Mouse (Mus musculus): ENCODE measurements around the gene Foxg1. TPM values are rescaled to one million over a fixed set of nuclear protein-coding genes. Genes with fewer than 3 reads are reported as not detected.

Gene Foxg1
- total and polyA plus RNA-seq, 3 experiments = 0.14 TPM; not detected in 2

DNA sequence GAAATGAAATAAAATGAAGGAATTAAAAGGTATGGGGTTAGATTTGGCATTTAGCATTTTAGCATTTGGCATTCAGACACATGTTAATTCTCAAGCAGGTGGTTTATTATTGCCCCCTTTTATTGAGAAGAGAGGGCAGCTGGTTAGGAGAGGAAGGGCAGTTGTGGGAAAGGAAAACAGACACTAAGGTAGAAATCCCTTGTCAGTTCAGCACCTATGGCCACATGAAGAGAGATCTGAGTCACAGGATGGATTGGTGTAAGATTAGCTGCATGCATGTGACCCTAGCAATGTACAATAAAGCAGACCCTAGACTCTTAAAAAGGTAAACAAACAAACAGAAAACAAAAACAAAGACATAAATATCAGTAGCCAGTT, 15.7 kb downstream of the Foxg1 start:
- Histone ChIP-seq H3K27ac (no peak overlapping the region), H3K36me3 (ENCODE audit: control insufficient read depth, insufficient read depth, low read length) (no peaks in the 10 kb centered on the region), H3K4me3 (no peak overlapping the region), H3K9ac (ENCODE audit: low read depth, low read length) (no peak overlapping the region), H3K27me3 (ENCODE audit: control insufficient read depth, insufficient read depth, low read length) (peaks cover 11% of the 10 kb centered on the region), H3K79me2 (replicated peaks; ENCODE audit: control insufficient read depth, insufficient read depth, low read length) (no peaks in the 10 kb centered on the region), H3K4me1 (ENCODE audit: control insufficient read depth, insufficient read depth, low read length) (no peaks in the 10 kb centered on the region)
- intact Hi-C loops (cut with DNase I) = no loop called here
- no peak for TF ChIP-seq POLR2A (IDR thresholded peaks at IDR 0.05; ENCODE audit: insufficient read depth, low read depth, low read length)
- no peak for TF ChIP-seq EP300 (IDR thresholded peaks at IDR 0.05; ENCODE audit: insufficient read depth, low read depth, low read length)
- no peak for TF ChIP-seq CTCF (IDR thresholded peaks at IDR 0.05)
- DNase-seq = no peak

DNA sequence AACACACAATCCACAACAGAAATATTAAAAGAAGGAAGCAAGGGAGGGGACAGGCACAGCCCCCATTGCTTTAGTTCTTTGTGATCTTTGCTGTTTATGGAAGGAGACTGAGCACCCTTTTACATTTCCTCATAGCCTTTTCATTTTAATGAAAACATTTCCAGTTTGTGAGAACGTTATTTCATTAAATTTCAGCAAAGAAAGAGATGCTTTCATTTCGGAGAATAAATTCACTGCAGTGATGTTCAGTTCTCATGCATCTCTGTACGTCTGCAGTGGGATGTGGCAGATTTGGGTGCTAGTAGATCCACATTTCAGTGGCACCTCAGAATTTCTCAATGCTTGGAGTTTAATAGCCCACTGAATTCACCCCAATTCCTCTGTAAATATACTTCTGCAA, 16.2 kb downstream of the Foxg1 start:
- WGBS = 19% methylated on average over 3 of the region's 3 CpGs

DNA sequence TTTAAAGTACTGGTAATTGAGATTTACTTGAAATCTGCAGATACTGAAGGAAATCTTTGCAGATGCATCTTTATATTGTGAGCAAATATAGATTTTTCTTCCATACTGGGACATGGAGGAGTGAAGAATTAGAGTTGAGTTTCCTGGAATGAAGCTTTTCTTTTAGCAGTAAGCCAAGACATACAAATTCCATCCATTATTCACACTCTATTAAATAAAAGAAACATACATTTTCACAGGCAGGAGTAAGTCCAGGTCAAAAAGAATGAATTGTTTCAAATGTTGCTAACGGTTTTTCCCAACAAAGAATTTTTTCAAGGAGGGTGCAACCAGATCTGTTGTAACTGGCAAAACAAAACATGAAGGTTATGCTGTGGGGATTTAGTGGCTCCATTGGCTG, 17.2 kb downstream of the Foxg1 start:
- WGBS = 2% methylated on average over 1 of the region's 1 CpGs
- intact Hi-C loops (cut with DNase I) = no loop called here
- Histone ChIP-seq H3K36me3 (ENCODE audit: control insufficient read depth, insufficient read depth, low read length) (no peaks in the 10 kb centered on the region), H3K27me3 (ENCODE audit: control insufficient read depth, insufficient read depth, low read length) (peaks cover 11% of the 10 kb centered on the region), H3K27ac (no peak overlapping the region), H3K79me2 (replicated peaks; ENCODE audit: control insufficient read depth, insufficient read depth, low read length) (no peaks in the 10 kb centered on the region), H3K4me1 (ENCODE audit: control insufficient read depth, insufficient read depth, low read length) (no peaks in the 10 kb centered on the region), H3K9ac (ENCODE audit: low read depth, low read length) (no peak overlapping the region), H3K4me3 (no peak overlapping the region)
- TF ChIP-seq EP300 (IDR thresholded peaks at IDR 0.05; ENCODE audit: insufficient read depth, low read depth, low read length) (no peak), CTCF (IDR thresholded peaks at IDR 0.05) (no peak), POLR2A (IDR thresholded peaks at IDR 0.05; ENCODE audit: insufficient read depth, low read depth, low read length) (no peak)
- DNase-seq = no peak

More for the DNA sequence above, 16.2 kb downstream of the Foxg1 start:
- TF ChIP-seq EP300 (IDR thresholded peaks at IDR 0.05; ENCODE audit: insufficient read depth, low read depth, low read length) (no peak), POLR2A (IDR thresholded peaks at IDR 0.05; ENCODE audit: insufficient read depth, low read depth, low read length) (no peak), CTCF (IDR thresholded peaks at IDR 0.05) (no peak)
- Histone ChIP-seq H3K9ac (ENCODE audit: low read depth, low read length) (no peak overlapping the region), H3K4me3 (no peak overlapping the region), H3K79me2 (replicated peaks; ENCODE audit: control insufficient read depth, insufficient read depth, low read length) (no peaks in the 10 kb centered on the region), H3K27ac (no peak overlapping the region), H3K36me3 (ENCODE audit: control insufficient read depth, insufficient read depth, low read length) (no peaks in the 10 kb centered on the region), H3K4me1 (ENCODE audit: control insufficient read depth, insufficient read depth, low read length) (no peaks in the 10 kb centered on the region), H3K27me3 (ENCODE audit: control insufficient read depth, insufficient read depth, low read length) (peaks cover 11% of the 10 kb centered on the region)
- intact Hi-C loops (cut with DNase I) = no loop called here
- no peak for DNase-seq

DNA sequence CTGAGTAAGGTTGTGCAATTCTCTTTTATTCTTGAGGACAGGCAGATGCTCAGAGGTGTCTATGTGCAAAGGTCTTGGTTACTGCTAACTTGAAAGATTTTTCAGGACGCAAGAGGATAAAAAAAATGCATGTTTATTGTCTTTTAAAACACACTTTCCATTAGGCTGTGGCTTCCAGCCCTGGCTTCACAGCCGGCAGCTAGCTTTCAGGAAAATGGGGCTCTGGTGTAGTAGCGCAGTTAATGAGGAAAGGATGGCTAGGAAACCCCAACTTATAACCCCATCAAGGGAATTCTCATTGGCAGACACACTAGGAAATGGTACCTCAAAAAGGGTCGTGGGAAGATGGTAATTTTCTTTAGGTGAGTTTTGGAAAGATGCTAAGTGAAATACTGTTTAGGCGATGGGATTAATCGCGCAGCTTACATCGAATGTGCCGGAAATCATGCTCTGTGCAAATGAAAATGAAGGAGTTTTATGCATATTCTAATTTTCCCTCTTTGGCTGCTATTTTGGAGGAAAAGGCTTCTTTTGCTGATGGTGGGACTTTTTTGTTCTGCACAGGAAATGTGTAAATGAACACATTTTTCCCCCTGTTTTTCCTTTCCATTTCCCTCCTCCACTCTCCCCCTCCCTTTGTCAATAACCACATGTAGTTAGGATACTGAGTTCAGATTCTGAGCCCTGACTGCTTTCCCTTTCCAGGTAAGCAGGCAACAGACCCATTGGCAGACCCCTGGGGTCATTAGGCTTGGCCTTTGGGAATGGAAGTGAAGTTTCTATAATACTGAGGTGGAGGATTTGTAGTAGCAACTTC, 17.8 kb downstream of the Foxg1 start:
- H3K9ac ChIP-seq (ENCODE audit: low read depth, low read length) = no peak overlapping the region
- H3K27ac ChIP-seq = no peak overlapping the region
- WGBS = 7% methylated on average over 9 of the region's 9 CpGs
- intact Hi-C loops (cut with DNase I) = no loop called here
- TF ChIP-seq CTCF (IDR thresholded peaks at IDR 0.05) = no peak
- no peak for TF ChIP-seq POLR2A (IDR thresholded peaks at IDR 0.05; ENCODE audit: insufficient read depth, low read depth, low read length)
- no peak for TF ChIP-seq EP300 (IDR thresholded peaks at IDR 0.05; ENCODE audit: insufficient read depth, low read depth, low read length)
- no peak overlapping the region for H3K4me3 ChIP-seq
- no peaks in the 10 kb centered on the region for H3K36me3 ChIP-seq (ENCODE audit: control insufficient read depth, insufficient read depth, low read length)
- no peaks in the 10 kb centered on the region for H3K4me1 ChIP-seq (ENCODE audit: control insufficient read depth, insufficient read depth, low read length)
- no peak for DNase-seq
- H3K27me3 ChIP-seq (ENCODE audit: control insufficient read depth, insufficient read depth, low read length) = peaks cover 11% of the 10 kb centered on the region
- no peaks in the 10 kb centered on the region for H3K79me2 ChIP-seq (replicated peaks; ENCODE audit: control insufficient read depth, insufficient read depth, low read length)

DNA sequence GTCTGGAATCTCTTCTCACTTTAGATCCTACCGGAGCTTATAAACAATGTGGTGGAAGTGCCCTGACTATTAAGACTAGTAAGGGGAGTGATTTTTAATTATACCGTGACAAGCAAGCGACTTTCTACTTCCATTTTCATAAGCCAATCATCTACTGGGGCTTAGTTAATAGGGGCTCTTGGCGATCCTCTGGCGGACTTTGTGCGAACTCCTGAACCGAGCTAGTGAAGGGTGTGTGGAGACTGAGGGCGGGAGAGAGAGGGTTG, 18.3 kb downstream of the Foxg1 start:
- Histone ChIP-seq H3K4me1 (ENCODE audit: control insufficient read depth, insufficient read depth, low read length) (no peaks in the 10 kb centered on the region), H3K27ac (no peak overlapping the region), H3K36me3 (ENCODE audit: control insufficient read depth, insufficient read depth, low read length) (no peaks in the 10 kb centered on the region), H3K27me3 (ENCODE audit: control insufficient read depth, insufficient read depth, low read length) (peaks cover 11% of the 10 kb centered on the region), H3K79me2 (replicated peaks; ENCODE audit: control insufficient read depth, insufficient read depth, low read length) (no peaks in the 10 kb centered on the region), H3K9ac (ENCODE audit: low read depth, low read length) (no peak overlapping the region), H3K4me3 (no peak overlapping the region)
- no peak for DNase-seq
- TF ChIP-seq CTCF (IDR thresholded peaks at IDR 0.05) (no peak), EP300 (IDR thresholded peaks at IDR 0.05; ENCODE audit: insufficient read depth, low read depth, low read length) (no peak), POLR2A (IDR thresholded peaks at IDR 0.05; ENCODE audit: insufficient read depth, low read depth, low read length) (no peak)
- WGBS = 1% methylated on average over 8 of the region's 8 CpGs
- intact Hi-C loops (cut with DNase I) = no loop called here

DNA sequence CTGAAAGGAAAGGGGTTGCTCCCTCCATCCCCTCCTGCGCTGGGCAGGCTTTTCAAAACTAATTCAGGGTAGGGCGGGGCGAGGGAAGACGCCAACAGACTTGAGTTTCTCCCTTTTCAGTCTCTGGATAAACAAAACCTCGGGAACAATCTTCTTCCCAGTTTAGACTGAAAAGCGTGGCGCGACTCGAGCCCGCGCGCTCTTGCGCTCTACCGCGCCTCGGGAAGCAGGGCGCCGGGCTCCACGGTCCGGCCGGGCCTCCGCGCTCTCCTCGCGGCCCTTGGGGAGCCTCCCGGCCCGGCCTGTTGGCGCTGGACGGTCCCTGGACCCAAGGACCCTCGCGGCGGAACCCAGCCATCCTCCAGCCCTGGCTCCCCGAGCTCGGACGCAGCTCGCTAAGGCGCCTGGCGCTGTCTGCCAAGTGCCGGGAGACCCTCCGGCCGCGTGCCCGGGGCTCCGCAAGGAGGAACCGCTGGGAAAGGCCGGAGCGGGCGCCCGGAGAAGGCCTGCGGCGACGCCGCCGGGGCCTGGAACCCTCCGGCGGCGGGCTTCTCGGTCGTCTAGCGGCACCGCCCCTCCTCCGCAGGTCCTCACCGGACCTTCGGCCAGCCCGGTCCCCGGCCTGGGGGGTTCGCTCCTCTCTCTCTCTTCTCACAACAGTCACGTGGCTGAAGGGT, 18.8 kb downstream of the Foxg1 start:
- peaks cover 11% of the 10 kb centered on the region for H3K27me3 ChIP-seq (ENCODE audit: control insufficient read depth, insufficient read depth, low read length)
- intact Hi-C loops (cut with DNase I) = no loop called here
- WGBS = 2% methylated on average over 68 of the region's 68 CpGs
- H3K4me3 ChIP-seq = no peak overlapping the region
- TF ChIP-seq CTCF (IDR thresholded peaks at IDR 0.05) = no peak
- no peak for TF ChIP-seq POLR2A (IDR thresholded peaks at IDR 0.05; ENCODE audit: insufficient read depth, low read depth, low read length)
- no peak overlapping the region for H3K9ac ChIP-seq (ENCODE audit: low read depth, low read length)
- DNase-seq = no peak
- no peak overlapping the region for H3K27ac ChIP-seq
- H3K79me2 ChIP-seq (replicated peaks; ENCODE audit: control insufficient read depth, insufficient read depth, low read length) = no peaks in the 10 kb centered on the region
- no peaks in the 10 kb centered on the region for H3K4me1 ChIP-seq (ENCODE audit: control insufficient read depth, insufficient read depth, low read length)
- H3K36me3 ChIP-seq (ENCODE audit: control insufficient read depth, insufficient read depth, low read length) = no peaks in the 10 kb centered on the region
